In the genomic region with DNA sequence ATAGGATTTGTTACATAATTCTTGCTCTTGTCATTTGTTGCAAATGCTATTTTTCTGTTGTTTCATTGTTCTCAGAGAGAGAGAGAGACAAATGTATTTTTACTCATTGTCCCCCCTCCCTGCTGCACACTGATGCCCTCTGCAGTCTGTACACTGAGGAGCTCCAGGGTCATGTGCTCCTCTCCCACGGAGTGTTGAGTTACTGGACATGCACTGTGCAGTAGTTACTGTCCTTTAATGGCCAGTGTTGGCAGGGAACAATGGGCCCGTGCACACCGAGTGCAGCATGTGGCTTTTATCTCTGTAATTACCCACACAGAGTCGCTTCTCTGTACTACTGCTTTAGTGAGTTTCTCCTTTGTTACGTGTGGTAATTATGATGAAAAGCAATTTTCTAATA, we compare ENCODE assay signal across 13 mouse cellular contexts. TPM values are rescaled to one million over a fixed set of nuclear protein-coding genes. Genes with fewer than 3 reads are reported as not detected.
"Had no signal": no experiment of that assay in that cellular context is flagged by ENCODE, and none has a peak within 500 bp of the region (broad histone marks: within the 10 kb centered on the region; RNA-seq: fewer than 3 reads in every experiment).

No protein-coding gene starts in this region.

- H3K4me2 ChIP-seq: limb, embryonic 12.5 days; liver, embryonic 13.5 days; midbrain, embryonic 13.5 days had no signal

- H3K27ac ChIP-seq: limb, embryonic 12.5 days; liver, embryonic 13.5 days; midbrain, embryonic 13.5 days had no signal

- H3K27me3 ChIP-seq: limb, embryonic 12.5 days; liver, embryonic 13.5 days; midbrain, embryonic 13.5 days had no signal

- H3K4me1 ChIP-seq: limb, embryonic 12.5 days; liver, embryonic 13.5 days; midbrain, embryonic 13.5 days had no signal

- H3K4me3 ChIP-seq: limb, embryonic 12.5 days; liver, embryonic 13.5 days; midbrain, embryonic 13.5 days had no signal

- H3K36me3 ChIP-seq: limb, embryonic 12.5 days; liver, embryonic 13.5 days; midbrain, embryonic 13.5 days had no signal

- DNase-seq: kidney, adult 9 months; layer of hippocampus, postnatal 36 days; liver; liver, embryonic 13.5 days; liver, postnatal 0 days; lung, postnatal 36 days; right cerebral cortex, postnatal 4 days; spleen, adult 18-20 months; thymus, postnatal 36 days had no signal

- H3K9me3 ChIP-seq: limb, embryonic 12.5 days; liver, embryonic 13.5 days; midbrain, embryonic 13.5 days had no signal

- H3K9ac ChIP-seq: limb, embryonic 12.5 days; liver, embryonic 13.5 days; liver, postnatal 0 days; midbrain, embryonic 13.5 days had no signal

- ATAC-seq: intestine, embryonic 16.5 days; liver, postnatal 0 days; midbrain, embryonic 13.5 days had no signal

RNA-seq across cellular contexts. Expression of gene Kcnh1, which starts 17.4 kb away (rescaled TPM):
- total RNA-seq: megakaryocyte progenitor cell, adult 5-6 weeks had no signal
- polyA plus RNA-seq: liver, postnatal 0 days had no signal
